13 mouse cellular contexts compared by ENCODE assay signal in the genomic region with DNA sequence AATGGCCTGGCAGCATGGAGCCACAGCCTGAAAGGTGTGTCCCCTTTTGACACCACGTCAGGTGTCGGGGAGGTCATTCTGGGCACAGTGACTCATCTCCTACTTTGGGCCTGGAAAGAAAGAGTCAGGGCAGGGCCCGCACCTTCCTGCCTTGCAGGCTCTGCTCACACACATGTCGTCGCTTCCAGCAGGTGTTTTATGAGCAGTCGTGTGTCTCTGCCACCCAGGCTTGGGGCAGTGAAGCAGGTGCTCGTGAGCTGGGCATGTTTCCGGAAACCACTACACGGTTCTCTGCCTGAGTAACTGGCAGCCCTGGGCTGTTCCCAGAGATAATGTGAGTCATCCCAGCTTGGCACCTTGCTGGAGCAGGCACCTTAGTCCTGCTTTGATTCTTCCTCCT. TPM values are rescaled to one million over a fixed set of nuclear protein-coding genes. Genes with fewer than 3 reads are reported as not detected.
A peak's percentile ranks its signal among the peaks of the same experiment; 100 is the strongest.
DNase-seq lines count a peak whose midpoint lies in the region; ATAC-seq and TF ChIP-seq lines count a peak whose summit lies in the region.
"Had no signal": no experiment of that assay in that cellular context is flagged by ENCODE, and none has a peak within 500 bp of the region (broad histone marks: within the 10 kb centered on the region; RNA-seq: fewer than 3 reads in every experiment).

No protein-coding gene starts in this region.

- TF ChIP-seq EP300 in heart, adult 2 months (IDR thresholded peaks at IDR 0.05; ENCODE audit: insufficient read depth, low read depth, low read length), result no peak

- no peaks in the 10 kb centered on the region for H3K9me3 ChIP-seq in embryonic facial prominence, embryonic 13.5 days
- H3K9me3 ChIP-seq: G1E; limb, embryonic 13.5 days; midbrain, embryonic 13.5 days had no signal

- ATAC-seq in embryonic facial prominence, embryonic 13.5 days (ENCODE audit: insufficient number of reproducible peaks, insufficient read depth, low FRiP score, low TSS enrichment, low read depth), result no peak
- ATAC-seq: midbrain, embryonic 13.5 days had no signal

- intact Hi-C loops in heart, adult 2 months (cut with DNase I), result no loop called here
- intact Hi-C loops in left cerebral cortex, postnatal 14 days (cut with DNase I), result no loop called here

- TF ChIP-seq CTCF in heart, adult 2 months (IDR thresholded peaks at IDR 0.05), result no peak

- no peaks in the 10 kb centered on the region for H3K36me3 ChIP-seq in heart, adult 2 months (ENCODE audit: control insufficient read depth, insufficient read depth, low read length)
- no peaks in the 10 kb centered on the region for H3K36me3 ChIP-seq in embryonic facial prominence, embryonic 13.5 days
- H3K36me3 ChIP-seq: limb, embryonic 13.5 days; midbrain, embryonic 13.5 days had no signal

- 34% methylated on average over 9 of the region's 9 CpGs for WGBS in heart, adult 2 months
- WGBS in embryonic facial prominence, embryonic 13.5 days, result 79% methylated on average over 9 of the region's 9 CpGs

- no peak overlapping the region for H3K4me3 ChIP-seq in heart, adult 2 months
- no peak overlapping the region for H3K4me3 ChIP-seq in embryonic facial prominence, embryonic 13.5 days
- H3K4me3 ChIP-seq: limb, embryonic 13.5 days; midbrain, embryonic 13.5 days had no signal

- peak overlapping the region; percentile 23; the same call in 1 of the 2 replicates for H3K27ac ChIP-seq in heart, adult 2 months
- 0 out of 2 replicates have a peak overlapping the region, but pooled peaks have one; percentile 13 for H3K27ac ChIP-seq in embryonic facial prominence, embryonic 13.5 days
- H3K27ac ChIP-seq: kidney, postnatal 0 days; limb, embryonic 13.5 days; midbrain, embryonic 13.5 days had no signal

- DNase-seq in heart, adult 2 months, result peak in 1 of 2 experiments; percentile 25
- no peak for DNase-seq in heart, adult 18-20 months
- DNase-seq in B cell, adult 2 months, result peak; percentile 24 to 31
- peak; percentile 19 for DNase-seq in lung, postnatal 10 days
- DNase-seq in left cerebral cortex, postnatal 14 days (ENCODE audit: low spot score in 2 of 2), result no peak
- DNase-seq in kidney, adult 8-10 months, result no peak
- DNase-seq in ovary, adult 18-20 months (ENCODE audit: low spot score), result no peak

- no peak overlapping the region for H3K9ac ChIP-seq in heart, adult 2 months (ENCODE audit: low read depth, low read length)
- H3K9ac ChIP-seq in embryonic facial prominence, embryonic 13.5 days, result no peak overlapping the region
- H3K9ac ChIP-seq: limb, embryonic 13.5 days; midbrain, embryonic 13.5 days had no signal

- H3K4me2 ChIP-seq in embryonic facial prominence, embryonic 13.5 days, result no peak overlapping the region
- H3K4me2 ChIP-seq: limb, embryonic 13.5 days; midbrain, embryonic 13.5 days had no signal

- no peaks in the 10 kb centered on the region for H3K79me2 ChIP-seq in heart, adult 2 months (replicated peaks; ENCODE audit: control insufficient read depth, insufficient read depth, low read length)

- peaks cover 3% of the 10 kb centered on the region for H3K4me1 ChIP-seq in heart, adult 2 months (ENCODE audit: control insufficient read depth, insufficient read depth, low read length)
- H3K4me1 ChIP-seq in embryonic facial prominence, embryonic 13.5 days, result peaks cover 29% of the 10 kb centered on the region

- no peaks in the 10 kb centered on the region for H3K27me3 ChIP-seq in heart, adult 2 months (ENCODE audit: control insufficient read depth, insufficient read depth, low read length)
- H3K27me3 ChIP-seq in embryonic facial prominence, embryonic 13.5 days, result no peaks in the 10 kb centered on the region
- H3K27me3 ChIP-seq: limb, embryonic 13.5 days; midbrain, embryonic 13.5 days had no signal

- TF ChIP-seq POLR2A in heart, adult 2 months (IDR thresholded peaks at IDR 0.05; ENCODE audit: insufficient read depth, low read depth, low read length), result no peak

RNA-seq across cellular contexts. Expression of gene Ctsz, which starts 3.6 kb away (rescaled TPM):
- 10 to 100 TPM; 31.1 to 34.4 TPM for total RNA-seq in heart, adult 2 months (2021)
- 49.5 and 59.5 TPM in 2 replicates for polyA plus RNA-seq in heart, adult 2 months (2012; rRNA removed)
- 10 to 100 TPM; 30.0 to 40.1 TPM for total RNA-seq in heart, adult 18-20 months (2021)
- polyA plus RNA-seq in embryonic facial prominence, embryonic 13.5 days (2015; fragmentation: Nextera tagmentation; extraction: Ambion mirVana), result 148 and 153 TPM in 2 replicates
- 10 to 100 TPM; 21.2 to 22.8 TPM for total RNA-seq in left cerebral cortex, postnatal 14 days (2021)

RNA-seq across cellular contexts. Expression of gene Tubb1, which starts 8.0 kb away (rescaled TPM):
- total RNA-seq in heart, adult 2 months (2021), result 10 to 100 TPM in 1 of 2 experiments, 1 to 10 TPM in 1; 4.1 to 21.4 TPM
- polyA plus RNA-seq in heart, adult 2 months (2012; rRNA removed), result 6.8 and 9.7 TPM in 2 replicates
- total RNA-seq in heart, adult 18-20 months (2021), result 1 to 10 TPM; 3.5 to 4.5 TPM
- polyA plus RNA-seq in embryonic facial prominence, embryonic 13.5 days (2015; fragmentation: Nextera tagmentation; extraction: Ambion mirVana), result 3.1 and 3.3 TPM in 2 replicates
- under 1 TPM in 1 of 2 experiments, not detected in 1; 0.24 TPM for total RNA-seq in left cerebral cortex, postnatal 14 days (2021)
- polyA plus RNA-seq: frontal cortex, adult 2 months; G1E had no signal

RNA-seq across cellular contexts. Expression of gene Atp5e, which starts 21.4 kb away (rescaled TPM):
- total RNA-seq in heart, adult 2 months (2021), result 1,000 to 10,000 TPM; 1,426 to 1,687 TPM
- 969 and 1,190 TPM in 2 replicates for polyA plus RNA-seq in heart, adult 2 months (2012; rRNA removed)
- total RNA-seq in heart, adult 18-20 months (2021), result 1,000 to 10,000 TPM; 1,683 to 1,862 TPM
- polyA plus RNA-seq in embryonic facial prominence, embryonic 13.5 days (2015; fragmentation: Nextera tagmentation; extraction: Ambion mirVana), result 779 and 911 TPM in 2 replicates
- 100 to 1,000 TPM; 329 to 340 TPM for total RNA-seq in left cerebral cortex, postnatal 14 days (2021)

RNA-seq across cellular contexts. Expression of gene Nelfcd, which starts 26.9 kb away (rescaled TPM):
- 10 to 100 TPM; 26.5 to 30.3 TPM for total RNA-seq in heart, adult 2 months (2021)
- polyA plus RNA-seq in heart, adult 2 months (2012; rRNA removed), result 38.1 and 47.5 TPM in 2 replicates
- 10 to 100 TPM; 27.9 to 29.7 TPM for total RNA-seq in heart, adult 18-20 months (2021)
- 131 and 140 TPM in 2 replicates for polyA plus RNA-seq in embryonic facial prominence, embryonic 13.5 days (2015; fragmentation: Nextera tagmentation; extraction: Ambion mirVana)
- total RNA-seq in left cerebral cortex, postnatal 14 days (2021), result 10 to 100 TPM; 46.2 to 50.4 TPM

RNA-seq across cellular contexts. Expression of gene Prelid3b, which starts 30.4 kb away (rescaled TPM):
- total RNA-seq in heart, adult 2 months (2021), result 10 to 100 TPM; 53.1 to 57.8 TPM
- 58.8 and 87.6 TPM in 2 replicates for polyA plus RNA-seq in heart, adult 2 months (2012; rRNA removed)
- total RNA-seq in heart, adult 18-20 months (2021), result 10 to 100 TPM; 55.5 to 60.0 TPM
- polyA plus RNA-seq in embryonic facial prominence, embryonic 13.5 days (2015; fragmentation: Nextera tagmentation; extraction: Ambion mirVana), result 108 TPM in 2 replicates
- total RNA-seq in left cerebral cortex, postnatal 14 days (2021), result 10 to 100 TPM; 43.5 to 47.0 TPM

Comparison
In these comparisons a context has a peak if more than half of its experiments do, and no peak if none do; other contexts are left out.
1. DNase-seq: peak in B cell, adult 2 months (2 of 2) and lung, postnatal 10 days (single experiment); none in heart, adult 18-20 months (0 of 2), left cerebral cortex, postnatal 14 days (0 of 2), kidney, adult 8-10 months (0 of 2) and ovary, adult 18-20 months (single experiment).
2. RNA of gene Atp5e, which starts 21.4 kb away (total RNA-seq): 1,683 to 1,862 TPM in heart, adult 18-20 months and 1,426 to 1,687 TPM in heart, adult 2 months; 329 to 340 TPM in left cerebral cortex, postnatal 14 days; every median in the first group is over 4 times any median in the second.